Mouse (Mus musculus) C2C12 (cell line): Measurements from ENCODE around the gene Lrp6.

Source experiments
- CEBPB ChIP-seq: IDR thresholded peaks from one replicate; pipeline ENCODE4 v1.6.1; 2011; ENCODE audit warnings: low read depth, mild to moderate bottlenecking, control low read depth, moderate library complexity
- CTCF ChIP-seq: IDR thresholded peaks from one replicate; pipeline ENCODE4 v1.5.1; 2011; ENCODE audit not compliant: control insufficient read depth, insufficient read depth, insufficient read length
- FOSL1 ChIP-seq: IDR thresholded peaks from one replicate; pipeline ENCODE4 v1.8.0; 2011; ENCODE audit warnings: mild to moderate bottlenecking, low read length; ENCODE audit not compliant: poor library complexity, insufficient read depth, severe bottlenecking
- MAX ChIP-seq: IDR thresholded peaks from one replicate; pipeline ENCODE4 v1.6.1; 2011; ENCODE audit warnings: mild to moderate bottlenecking, control low read depth
- MYOD1 ChIP-seq: IDR thresholded peaks from one replicate; pipeline ENCODE4 v1.6.1; 2011; ENCODE audit warnings: low read depth; ENCODE audit not compliant: control insufficient read depth, insufficient read length
- USF1 ChIP-seq: IDR thresholded peaks from one replicate; pipeline ENCODE4 v1.6.1; 2011; ENCODE audit warnings: low read depth, mild to moderate bottlenecking, control low read depth, moderate library complexity

DNA sequence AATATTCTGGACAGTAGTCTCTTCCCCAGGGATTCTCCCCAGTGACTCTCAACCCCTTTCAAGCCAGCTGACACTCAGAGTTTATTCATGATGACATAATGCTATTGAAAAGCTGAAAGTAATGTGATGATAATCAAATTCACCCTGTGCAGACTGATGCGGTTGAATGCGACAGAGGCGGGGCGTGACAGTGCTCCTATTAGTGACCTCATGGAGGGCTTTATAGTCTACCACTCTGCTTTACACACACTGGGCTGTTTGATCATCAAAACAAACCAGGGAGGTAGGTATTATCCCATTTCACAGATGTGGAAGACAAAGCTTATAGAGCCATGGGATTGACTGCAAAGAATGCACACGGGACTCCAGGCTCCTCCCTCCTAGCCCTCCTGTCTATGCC is 15.3 kb upstream of the Lrp6 start:
- TF ChIP-seq USF1 (no peak), CTCF (no peak), MAX (no peak), CEBPB (no peak), MYOD1 (no peak), FOSL1 (no peak)
